Mouse (Mus musculus) thymus, adult 2 months (tissue): ENCODE data around the gene Map4k4.

Source experiments
- CTCF ChIP-seq: fragments of 200-500 bp; IDR thresholded peaks from 2 replicates; pipeline ENCODE4 v1.5.1; 2012; ENCODE audit warnings: mild to moderate bottlenecking, control low read depth, low read length, moderate library complexity, borderline replicate concordance; ENCODE audit not compliant: control insufficient read depth, poor library complexity, insufficient read depth; ENCODE audit errors: extremely low read depth
- POLR2A ChIP-seq: fragments of 200-500 bp; IDR thresholded peaks from 2 replicates; pipeline ENCODE4 v1.6.1; 2012; ENCODE audit warnings: mild to moderate bottlenecking, low read length, control low read depth, moderate library complexity; ENCODE audit not compliant: control insufficient read depth, poor library complexity, insufficient read depth; ENCODE audit errors: extremely low read depth

GRCm38 (mm10) chr1:40000476-40000875, 99.8 kb downstream of the Map4k4 start:
- TF ChIP-seq CTCF (no peak), POLR2A (no peak)
